20 mouse cellular contexts compared by ENCODE assay signal in the genomic region with DNA sequence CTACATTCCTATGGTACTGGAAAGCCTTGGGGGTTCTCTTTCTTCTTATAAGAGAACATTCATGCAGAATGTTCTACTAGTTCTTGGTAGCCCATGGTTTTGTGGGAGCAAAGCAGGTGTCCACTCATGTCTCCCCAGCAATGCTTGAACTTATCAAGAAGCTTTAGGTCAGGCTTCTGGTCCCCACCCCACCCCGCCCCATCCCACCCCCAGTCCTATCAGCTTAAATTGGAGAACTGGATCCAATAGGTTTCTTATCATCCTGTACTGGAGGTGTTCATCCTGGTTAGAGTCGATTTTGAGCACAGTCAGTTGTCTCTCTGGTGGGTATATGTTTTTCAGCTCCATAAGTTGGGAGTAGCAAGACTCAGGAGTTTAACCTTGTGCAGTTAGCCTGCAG. TPM values are rescaled to one million over a fixed set of nuclear protein-coding genes. Genes with fewer than 3 reads are reported as not detected.
"Had no signal": no experiment of that assay in that cellular context is flagged by ENCODE, and none has a peak within 500 bp of the region (broad histone marks: within the 10 kb centered on the region; RNA-seq: fewer than 3 reads in every experiment).

No protein-coding gene starts in this region.

- H3K9ac ChIP-seq: limb, embryonic 12.5 days; lung, embryonic 15.5 days; midbrain, embryonic 13.5 days; neural tube, embryonic 15.5 days had no signal

- H3K36me3 ChIP-seq: limb, embryonic 12.5 days; lung, embryonic 15.5 days; midbrain, embryonic 13.5 days; neural tube, embryonic 15.5 days had no signal

- H3K4me1 ChIP-seq: midbrain, embryonic 13.5 days; neural tube, embryonic 15.5 days had no signal

- DNase-seq: kidney, adult 11 months; kidney, adult 9 months; kidney, postnatal 36 days; layer of hippocampus, adult 9-11 months; layer of hippocampus, postnatal 36 days; lung, postnatal 14 days; right cerebral cortex, adult 18-20 months; right cerebral cortex, postnatal 25 days; thymus, adult 18-20 months; thymus, postnatal 36 days had no signal

- H3K4me2 ChIP-seq: limb, embryonic 12.5 days; lung, embryonic 15.5 days; midbrain, embryonic 13.5 days; neural tube, embryonic 15.5 days had no signal

- H3K27me3 ChIP-seq: limb, embryonic 12.5 days; midbrain, embryonic 13.5 days; neural tube, embryonic 15.5 days had no signal

- H3K4me3 ChIP-seq: limb, embryonic 12.5 days; lung, embryonic 15.5 days; midbrain, embryonic 13.5 days; myocyte; neural tube, embryonic 15.5 days had no signal

- H3K9me3 ChIP-seq: limb, embryonic 12.5 days; lung, embryonic 15.5 days; midbrain, embryonic 13.5 days; neural tube, embryonic 15.5 days had no signal

- H3K27ac ChIP-seq: kidney, postnatal 0 days; limb, embryonic 12.5 days; lung, embryonic 15.5 days; midbrain, embryonic 13.5 days; neural tube, embryonic 15.5 days had no signal

- ATAC-seq: midbrain, embryonic 13.5 days had no signal

RNA-seq across cellular contexts. Expression of gene Aknad1, which starts 16.1 kb away (rescaled TPM):
- total RNA-seq: layer of hippocampus, adult 18-20 months; left cerebral cortex, postnatal 36 days; liver, adult 2 months had no signal
- polyA plus RNA-seq: kidney, postnatal 0 days; liver, adult 2 months; midbrain, embryonic 13.5 days; small intestine, adult 2 months had no signal
